Mouse (Mus musculus) kidney, adult 8-10 months (tissue): ENCODE data around the gene Vwa5b2.

Experiments used
- DNase-seq, 2 experiments: peaks; one replicate each; pipeline ENCODE4 v3.0.0; 2022

Vwa5b2 gene

GRCm38 (mm10) chr16:20589366-20589938 lies at the start of gene Vwa5b2:
Gene Vwa5b2 (plus strand): TSS chr16:20589471.
- DNase-seq, result no peak

GRCm38 (mm10) chr16:20539649-20540048 lies 49.6 kb upstream of the Vwa5b2 start:
- no peak for DNase-seq

DNA sequence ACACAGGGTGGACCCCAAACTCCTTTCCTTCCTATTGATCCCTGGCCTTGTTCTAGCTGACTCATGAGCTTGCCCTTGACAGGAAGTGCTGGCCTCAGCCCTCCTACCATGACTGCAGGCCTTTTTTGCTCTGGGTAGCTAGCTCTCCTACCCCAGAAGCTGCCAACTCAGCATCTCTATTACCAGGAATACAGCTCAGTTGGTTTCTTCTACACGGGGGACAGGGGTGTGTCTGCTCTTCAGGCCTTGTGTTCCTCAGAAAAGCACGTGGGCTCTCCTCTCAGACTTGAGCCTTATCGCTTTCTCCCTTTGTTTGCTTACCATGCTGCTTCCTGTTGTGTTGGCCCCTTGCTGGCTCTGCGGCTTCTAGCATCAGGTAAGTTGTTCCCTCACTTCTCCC lies 48.8 kb upstream of the Vwa5b2 start:
- DNase-seq, result no peak

GRCm38 (mm10) chr16:20545696-20546095 lies 43.6 kb upstream of the Vwa5b2 start:
- no peak for DNase-seq

- DNase-seq, result no peak
These were observed 41.8 kb upstream of the Vwa5b2 start for GRCm38 (mm10) chr16:20547423-20547822.

DNA sequence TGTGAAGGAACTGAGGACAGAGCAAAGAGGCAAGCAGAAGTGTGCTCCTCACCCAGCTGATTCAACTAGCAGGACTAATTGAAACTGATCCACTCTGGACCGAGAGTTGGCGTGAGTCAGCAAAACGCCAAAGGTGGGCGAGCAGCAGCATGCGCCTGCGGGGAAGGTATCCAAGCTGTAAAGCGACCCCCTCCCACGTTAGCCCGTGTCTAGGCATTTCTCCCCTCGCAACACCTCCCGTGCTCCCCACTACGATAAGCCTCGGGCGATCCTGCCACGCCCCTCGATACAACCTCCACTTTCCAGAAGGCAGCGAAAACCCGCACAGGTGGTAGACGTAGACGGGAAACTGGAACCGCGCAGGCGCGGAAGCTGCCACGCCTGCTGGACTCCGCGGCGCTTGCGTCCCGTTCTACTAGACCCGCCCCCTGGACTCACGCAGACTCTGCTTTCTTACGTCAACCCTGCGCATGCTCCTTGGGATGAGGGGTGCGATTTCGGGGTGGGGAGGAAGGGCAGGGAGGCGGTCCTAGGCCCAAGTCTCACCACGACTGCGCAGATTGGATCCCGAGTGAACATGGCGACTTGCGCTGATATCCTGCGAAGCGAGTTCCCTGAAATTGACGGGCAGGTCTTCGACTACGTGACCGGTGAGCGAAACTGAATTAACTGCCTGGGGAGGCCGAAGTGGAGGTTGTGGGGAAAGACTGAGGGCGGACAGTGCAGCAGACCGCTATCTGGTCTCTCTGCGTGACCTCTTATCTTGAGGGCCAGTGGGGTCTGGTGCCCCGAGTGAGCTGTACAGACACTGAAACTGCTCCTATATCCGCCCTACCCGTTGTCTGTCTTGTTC lies 40.9 kb upstream of the Vwa5b2 start, which contains the start of gene Abcf3:
Gene Abcf3 (plus strand): TSS at position 482 of the 853 bp plus-strand sequence.
- DNase-seq, result peak; percentile 98 to 99

DNA sequence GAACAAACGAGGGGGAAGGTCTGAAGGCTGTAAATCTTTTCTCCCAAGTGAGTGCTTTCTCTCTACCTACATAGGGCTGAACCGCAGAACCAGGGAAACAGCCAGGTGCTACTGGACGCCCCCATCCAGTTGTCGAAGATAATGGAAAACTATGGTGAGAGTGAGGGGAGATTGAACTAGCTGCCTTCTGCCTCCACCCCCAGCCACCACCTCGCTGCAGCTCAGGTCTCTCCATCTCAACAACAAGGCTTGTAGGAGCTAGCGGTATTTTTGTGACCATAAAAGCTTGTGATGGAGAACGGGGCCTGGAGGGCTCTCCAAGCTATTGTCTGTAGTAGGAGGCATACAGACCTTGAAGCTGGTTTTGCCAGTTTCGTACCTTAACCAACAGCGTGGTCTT lies 40.1 kb upstream of the Vwa5b2 start:
- no peak for DNase-seq

DNA sequence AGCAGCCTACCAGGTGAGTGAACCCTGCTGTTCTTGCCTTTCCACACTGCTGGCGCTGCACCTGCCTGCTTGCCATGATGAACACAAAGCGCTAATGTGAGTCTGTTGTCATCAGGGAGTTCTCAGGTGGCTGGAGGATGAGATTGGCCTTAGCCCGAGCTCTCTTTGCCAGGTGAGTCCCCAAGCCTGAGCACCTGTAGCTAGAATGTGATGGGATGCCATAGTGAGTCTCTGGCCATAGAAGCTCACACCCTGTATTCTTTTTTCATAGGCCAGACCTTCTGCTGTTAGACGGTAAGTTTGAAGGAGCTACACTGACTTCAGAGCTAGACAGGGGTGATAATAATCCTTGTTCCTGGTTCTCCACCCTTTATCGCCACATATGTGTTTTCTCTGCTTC lies 37.6 kb upstream of the Vwa5b2 start:
- DNase-seq, result no peak

- no peak for DNase-seq
These were observed 36.7 kb upstream of the Vwa5b2 start for GRCm38 (mm10) chr16:20552594-20552993.

DNA sequence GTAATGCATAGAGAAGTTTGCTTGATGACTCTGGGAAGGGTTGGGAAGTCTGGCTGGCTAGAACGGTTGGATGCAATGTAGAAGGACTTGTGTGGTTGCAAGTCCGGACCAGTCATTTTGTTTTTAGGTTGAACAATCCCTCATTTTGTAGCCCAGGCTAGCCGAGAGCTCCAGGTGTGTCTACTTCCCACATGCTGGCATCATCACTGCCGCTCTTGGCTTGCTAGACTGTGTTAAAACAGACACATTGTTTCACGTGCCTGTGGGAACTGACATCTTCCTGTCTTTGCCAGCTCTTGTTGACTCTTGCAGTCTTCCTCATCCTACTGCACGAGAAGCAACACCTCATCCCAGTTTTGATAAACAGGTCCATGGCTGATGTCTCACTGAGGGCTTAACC lies 34.3 kb upstream of the Vwa5b2 start:
- DNase-seq, result no peak

GRCm38 (mm10) chr16:20557381-20557780 lies 31.9 kb upstream of the Vwa5b2 start:
- no peak for DNase-seq

- no peak for DNase-seq
These were observed 24.2 kb upstream of the Vwa5b2 start for GRCm38 (mm10) chr16:20565075-20565474.

GRCm38 (mm10) chr16:20589939-20590679 lies 838 bp downstream of the Vwa5b2 start:
- no peak for DNase-seq

- DNase-seq, result no peak
These were observed 1.4 kb downstream of the Vwa5b2 start for GRCm38 (mm10) chr16:20590680-20591038.

- DNase-seq, result no peak
These were observed 1.9 kb downstream of the Vwa5b2 start for GRCm38 (mm10) chr16:20591076-20591705.

DNA sequence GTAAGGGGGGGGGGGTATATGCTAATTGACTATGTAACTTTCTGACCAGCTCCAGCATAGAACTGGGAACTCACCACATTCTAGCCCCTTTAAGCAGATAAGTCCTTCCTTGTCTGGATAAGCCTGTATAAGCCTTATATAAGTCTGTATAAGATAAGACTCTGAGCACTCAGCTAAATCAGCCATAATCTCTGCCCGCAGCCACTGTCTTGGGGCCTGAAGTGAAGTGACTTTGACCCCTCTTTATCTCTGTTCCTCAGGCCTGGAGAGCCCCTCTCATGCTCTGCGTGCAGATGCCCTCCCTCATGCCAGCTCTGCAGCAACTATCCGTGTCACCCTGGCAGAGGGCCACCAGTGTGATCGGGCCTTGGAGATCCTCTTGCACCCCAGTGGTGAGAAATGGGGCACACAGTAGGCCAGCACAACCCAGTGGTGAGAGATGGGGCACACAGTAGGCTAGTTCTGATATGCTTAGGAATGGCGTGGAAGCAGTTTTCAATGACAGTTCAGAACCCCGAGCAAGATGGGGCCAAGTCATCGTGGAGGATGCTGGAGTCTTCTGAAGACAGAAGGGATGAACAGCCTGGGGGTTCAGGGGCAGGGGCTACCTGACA lies 5.9 kb downstream of the Vwa5b2 start:
- no peak for DNase-seq

DNA sequence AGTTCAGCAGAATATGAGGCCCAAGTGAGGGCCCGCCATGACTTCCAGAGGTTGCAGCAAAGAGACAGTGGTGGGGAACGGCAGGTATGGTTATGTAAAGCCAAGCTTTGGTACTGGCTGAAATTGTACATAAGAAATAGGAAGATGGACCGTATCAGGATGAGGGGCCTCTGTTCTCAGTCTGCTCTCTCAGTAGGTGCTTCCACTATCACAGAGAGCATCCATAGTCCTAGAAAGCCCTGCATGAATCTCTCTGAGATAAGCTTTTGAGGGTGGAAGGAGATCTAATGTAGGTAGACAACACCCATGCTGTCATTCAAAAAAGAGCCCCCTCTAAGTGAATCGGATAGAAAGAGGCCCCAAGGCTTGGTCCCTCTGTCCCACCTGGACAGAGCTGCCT lies 6.5 kb downstream of the Vwa5b2 start:
- no peak for DNase-seq

- DNase-seq, result no peak
These were observed 7.6 kb downstream of the Vwa5b2 start for GRCm38 (mm10) chr16:20596687-20597441.

- DNase-seq, result no peak
These were observed 11.2 kb downstream of the Vwa5b2 start for GRCm38 (mm10) chr16:20600511-20600910.

- no peak for DNase-seq
These were observed 15.4 kb downstream of the Vwa5b2 start for GRCm38 (mm10) chr16:20604705-20605104.

- DNase-seq, result peak; percentile 65 to 78
These were observed 21.5 kb downstream of the Vwa5b2 start for GRCm38 (mm10) chr16:20610501-20611356.
